Mouse (Mus musculus) embryonic stem cell, embryonic (primary cell): ENCODE data around the gene Arhgap10.

Experiments used
- CTCF ChIA-PET, 4 experiments: fragments of 300-600 bp in 2 of 4; fragments of 350-600 bp in 2 of 4; sonication (Branson Sonifier 250); formaldehyde crosslinking; loops; one replicate each; lab custom pipeline; 2022; ENCODE audit warnings: inconsistent platforms in 2 of 4; lab: Charles Lee
- POLR2A ChIA-PET, 4 experiments: fragments of 300-600 bp in 2 of 4; fragments of 350-600 bp in 2 of 4; sonication (Branson Sonifier 250); formaldehyde crosslinking; loops; one replicate each; lab custom pipeline; 2022; ENCODE audit warnings: antibody characterized with exemption in 4 of 4, inconsistent platforms in 1 of 4; lab: Charles Lee

Arhgap10 gene

GRCm38 (mm10) chr8:77406846-77407245, 110.9 kb downstream of the Arhgap10 start:
- ChIA-PET CTCF (interaction anchor here (0.6 to 1.3 kb wide), 12 partner anchors 13 to 1310 kb away, joined by 3 to 5 read pairs (median 3); no protein-coding TSS in a partner anchor), POLR2A (interaction anchor here in 1 of 4 experiments (0.5 kb wide), 1 partner anchor 87 kb away, joined by 4 read pairs; no protein-coding TSS in a partner anchor)

DNA sequence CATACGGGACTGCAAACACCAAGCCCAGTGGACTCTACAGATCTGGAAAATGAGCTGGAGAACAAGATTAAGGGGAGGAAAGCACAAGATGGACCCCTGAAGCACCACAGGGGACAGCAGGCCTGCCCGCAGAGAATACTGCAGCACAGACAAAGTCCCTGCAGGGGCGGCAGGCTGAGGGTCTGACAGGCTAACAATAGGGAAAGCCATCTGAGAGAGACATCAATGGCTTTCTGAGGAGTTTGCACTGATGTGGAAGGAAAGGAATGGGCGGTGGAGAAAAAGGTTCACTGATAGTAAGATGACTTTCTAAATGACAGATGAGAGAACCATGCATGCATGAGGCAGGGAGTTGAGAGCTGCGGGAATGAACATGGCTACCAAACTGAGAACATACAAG, 111.3 kb downstream of the Arhgap10 start:
- ChIA-PET POLR2A (interaction anchor here in 1 of 4 experiments (1.2 kb wide), 1 partner anchor 9 kb away, joined by 3 read pairs; no protein-coding TSS in a partner anchor), CTCF (interaction anchor here (0.6 to 1.3 kb wide), 14 partner anchors 13 to 1310 kb away, joined by 3 to 5 read pairs (median 3); no protein-coding TSS in a partner anchor)

DNA sequence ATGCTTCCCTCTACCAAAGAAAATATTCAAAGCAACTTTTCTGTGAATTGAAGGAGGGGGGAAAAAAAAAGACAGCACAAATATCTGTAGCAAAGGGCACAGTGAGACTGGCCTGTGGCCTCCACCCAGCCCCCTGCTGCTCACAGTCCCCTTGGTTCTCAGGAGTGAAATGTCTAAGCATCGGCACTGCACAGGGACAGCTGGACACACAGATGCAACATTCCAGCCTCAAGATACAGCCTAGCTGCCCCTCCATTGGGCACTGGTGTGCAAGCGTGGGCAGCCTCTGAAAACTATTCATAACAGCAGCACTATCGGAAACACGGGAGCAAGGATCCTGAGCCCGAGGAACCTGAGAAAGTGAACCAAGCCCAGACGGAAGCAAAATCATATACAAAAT, 113.7 kb downstream of the Arhgap10 start:
- CTCF ChIA-PET: no interaction called here
- POLR2A ChIA-PET: interaction anchor here in 2 of 4 experiments (0.7 kb wide), 2 partner anchors 338 to 399 kb away, joined by 4 read pairs; no protein-coding TSS in a partner anchor

DNA sequence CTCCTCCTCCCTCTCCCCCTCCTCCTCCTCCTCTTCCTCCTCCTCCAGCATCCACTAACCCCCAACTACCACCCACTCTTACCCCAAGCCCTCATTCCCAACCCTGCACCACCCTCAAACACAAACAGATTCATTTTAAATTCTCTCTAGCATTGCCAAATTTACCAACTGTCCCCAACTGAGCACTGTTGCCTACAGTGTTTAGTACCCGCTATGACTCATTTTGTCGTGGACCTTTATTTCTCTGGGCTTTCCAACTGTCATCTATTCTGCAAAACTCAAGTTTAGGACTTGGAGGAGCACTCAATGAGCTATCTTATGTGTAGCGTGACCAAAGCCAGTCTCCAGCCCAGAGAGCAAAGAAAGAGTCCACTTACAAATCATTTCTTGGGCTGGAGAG, 115.8 kb downstream of the Arhgap10 start:
- POLR2A ChIA-PET: no interaction called here
- CTCF ChIA-PET: interaction anchor here in 1 of 4 experiments (0.6 kb wide), 1 partner anchor 142 kb away, joined by 3 read pairs; no protein-coding TSS in a partner anchor

GRCm38 (mm10) chr8:77401140-77401539, 116.6 kb downstream of the Arhgap10 start:
- CTCF ChIA-PET: interaction anchor here in 1 of 4 experiments (1.2 kb wide), 1 partner anchor 19 kb away, joined by 3 read pairs; no protein-coding TSS in a partner anchor
- POLR2A ChIA-PET: no interaction called here

DNA sequence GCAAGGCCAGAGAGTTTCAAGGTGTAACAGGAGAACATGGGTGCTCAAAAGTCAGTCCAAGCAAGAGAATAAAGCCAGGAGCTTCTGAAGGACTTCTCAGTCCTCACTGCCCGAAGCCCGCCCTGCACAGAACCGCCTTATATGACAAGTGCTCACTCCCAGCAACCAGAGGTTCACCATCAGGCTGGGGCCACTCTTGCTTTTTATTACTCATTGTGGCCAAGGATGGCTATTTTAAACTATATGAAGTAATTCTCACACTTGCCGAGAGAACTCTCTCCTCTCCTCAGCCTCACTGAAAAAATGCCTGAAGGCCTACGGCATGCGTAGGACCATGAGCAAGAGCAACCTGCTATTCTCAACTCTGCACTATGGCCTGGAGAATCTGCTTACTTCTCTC, 133.7 kb downstream of the Arhgap10 start:
- CTCF ChIA-PET: no interaction called here
- POLR2A ChIA-PET: interaction anchor here in 2 of 4 experiments (0.5 to 2.9 kb wide), 2 partner anchors 12 to 225 kb away, joined by 3 to 8 read pairs; no protein-coding TSS in a partner anchor

GRCm38 (mm10) chr8:77383671-77384070, 134.1 kb downstream of the Arhgap10 start:
- CTCF ChIA-PET: no interaction called here
- POLR2A ChIA-PET: interaction anchor here in 2 of 4 experiments (0.5 to 2.9 kb wide), 2 partner anchors 12 to 226 kb away, joined by 3 to 8 read pairs; no protein-coding TSS in a partner anchor

DNA sequence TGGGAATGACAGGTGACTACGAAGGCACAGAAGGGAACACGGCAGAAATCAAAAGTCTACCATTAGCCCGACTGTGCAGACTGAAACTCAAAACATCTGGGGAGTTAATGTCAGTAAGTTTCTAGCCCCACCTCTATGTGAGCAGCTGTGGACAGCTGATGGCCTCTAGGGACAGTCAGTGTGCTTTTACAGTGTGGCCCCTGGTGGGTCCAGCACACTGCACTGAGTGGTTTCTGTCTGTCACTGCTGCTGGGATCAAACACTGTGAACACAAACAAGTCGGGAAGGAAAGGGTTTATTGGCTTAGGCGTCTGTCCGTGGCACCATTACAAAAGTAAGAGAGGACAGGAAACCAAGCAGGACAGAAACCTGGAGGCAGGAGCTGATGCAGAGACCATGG, 136.9 kb downstream of the Arhgap10 start:
- ChIA-PET CTCF (interaction anchor here in 1 of 4 experiments (1.3 kb wide), 1 partner anchor 14 kb away, joined by 3 read pairs; no protein-coding TSS in a partner anchor), POLR2A (interaction anchor here in 1 of 4 experiments (0.6 kb wide), 1 partner anchor 480 kb away, joined by 3 read pairs; no protein-coding TSS in a partner anchor)

- CTCF ChIA-PET: interaction anchor here in 2 of 4 experiments (0.6 to 1.4 kb wide), 6 partner anchors 9 to 113 kb away, joined by 3 to 5 read pairs (median 4); no protein-coding TSS in a partner anchor
- POLR2A ChIA-PET: interaction anchor here in 1 of 4 experiments (1.0 kb wide), 1 partner anchor 100 kb away, joined by 3 read pairs; no protein-coding TSS in a partner anchor
Measured at GRCm38 (mm10) chr8:77379300-77379699, 138.5 kb downstream of the Arhgap10 start.

GRCm38 (mm10) chr8:77376451-77376853, 141.3 kb downstream of the Arhgap10 start:
- CTCF ChIA-PET: interaction anchor here in 1 of 4 experiments (0.9 to 1.4 kb wide), 2 partner anchors 9 to 11 kb away, joined by 3 to 6 read pairs; no protein-coding TSS in a partner anchor

GRCm38 (mm10) chr8:77375999-77376398, 141.8 kb downstream of the Arhgap10 start:
- CTCF ChIA-PET: interaction anchor here in 2 of 4 experiments (0.7 to 1.4 kb wide), 3 partner anchors 9 to 10 kb away, joined by 3 to 6 read pairs (median 5); no protein-coding TSS in a partner anchor
- POLR2A ChIA-PET: no interaction called here

More at GRCm38 (mm10) chr8:77376451-77376853, 141.3 kb downstream of the Arhgap10 start:
- POLR2A ChIA-PET: no interaction called here

GRCm38 (mm10) chr8:77371006-77371405, 146.7 kb downstream of the Arhgap10 start:
- POLR2A ChIA-PET: no interaction called here
- CTCF ChIA-PET: no interaction called here

GRCm38 (mm10) chr8:77370308-77370707, 147.4 kb downstream of the Arhgap10 start:
- ChIA-PET POLR2A (interaction anchor here in 1 of 4 experiments (0.7 kb wide), 1 partner anchor 20 kb away, joined by 7 read pairs; no protein-coding TSS in a partner anchor), CTCF (interaction anchor here in 1 of 4 experiments (1.6 kb wide), 1 partner anchor 9 kb away, joined by 3 read pairs; no protein-coding TSS in a partner anchor)

GRCm38 (mm10) chr8:77369671-77370070, 148.1 kb downstream of the Arhgap10 start:
- ChIA-PET POLR2A (no interaction called here), CTCF (interaction anchor here in 1 of 4 experiments (0.6 to 1.6 kb wide), 3 partner anchors 9 to 33 kb away, joined by 3 read pairs; no protein-coding TSS in a partner anchor)

DNA sequence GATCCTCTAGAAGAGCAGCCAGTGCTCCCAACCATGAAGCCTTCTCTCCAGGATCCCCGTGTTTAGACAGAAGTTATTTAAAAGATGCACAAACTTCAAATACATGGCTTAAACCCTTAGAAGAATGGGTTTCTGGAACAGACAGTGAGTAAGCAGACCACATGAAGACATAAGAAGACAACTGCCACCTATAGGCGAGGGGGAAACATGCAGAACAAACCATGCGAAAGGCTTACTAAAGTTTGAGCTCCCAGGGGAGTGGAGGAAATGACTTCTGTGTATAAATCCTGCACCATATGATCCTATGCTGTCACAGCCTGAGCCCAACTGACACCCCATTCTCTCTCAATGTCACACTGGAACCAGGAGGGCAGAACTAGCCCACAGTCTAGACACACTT, 150.7 kb downstream of the Arhgap10 start:
- CTCF ChIA-PET: interaction anchor here (0.5 to 1.5 kb wide), 15 partner anchors 9 to 321 kb away, joined by 3 to 6 read pairs (median 3); no protein-coding TSS in a partner anchor
- POLR2A ChIA-PET: interaction anchor here in 1 of 4 experiments (0.9 to 1.3 kb wide), 2 partner anchors 9 to 20 kb away, joined by 3 to 4 read pairs; no protein-coding TSS in a partner anchor

- POLR2A ChIA-PET: no interaction called here
- CTCF ChIA-PET: interaction anchor here in 2 of 4 experiments (1.0 to 1.5 kb wide), 8 partner anchors 9 to 212 kb away, joined by 3 to 6 read pairs (median 4); no protein-coding TSS in a partner anchor
Measured at GRCm38 (mm10) chr8:77366446-77366845, 151.3 kb downstream of the Arhgap10 start.

GRCm38 (mm10) chr8:77365990-77366389, 151.8 kb downstream of the Arhgap10 start:
- ChIA-PET CTCF (interaction anchor here in 2 of 4 experiments (1.3 to 1.5 kb wide), 2 partner anchors 10 to 15 kb away, joined by 3 to 4 read pairs; no protein-coding TSS in a partner anchor), POLR2A (interaction anchor here in 1 of 4 experiments (0.8 to 1.1 kb wide), 2 partner anchors 33 to 540 kb away, joined by 3 to 7 read pairs; no protein-coding TSS in a partner anchor)

DNA sequence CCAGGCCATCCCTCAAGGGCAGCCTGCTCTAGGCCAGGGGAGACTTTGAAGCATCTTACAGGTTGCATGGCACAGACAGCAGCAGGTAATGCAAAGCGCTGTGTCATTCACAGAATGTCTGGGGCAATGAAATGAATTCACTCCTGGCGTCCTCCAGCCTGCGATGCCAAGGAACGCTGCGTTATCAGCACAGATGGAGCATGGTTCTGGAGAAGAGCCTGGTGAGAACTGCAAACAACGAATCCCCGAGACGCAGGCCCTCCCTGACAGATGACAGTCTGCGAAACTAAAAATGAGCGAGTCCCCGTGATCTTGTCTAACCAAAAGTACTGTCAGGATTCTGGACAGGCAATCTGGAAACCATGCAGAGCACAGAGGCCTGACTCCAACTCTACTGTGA, 153.3 kb downstream of the Arhgap10 start:
- POLR2A ChIA-PET: interaction anchor here in 1 of 4 experiments (0.6 kb wide), 1 partner anchor 140 kb away, joined by 3 read pairs; no protein-coding TSS in a partner anchor
- CTCF ChIA-PET: interaction anchor here in 1 of 4 experiments (0.7 kb wide), 1 partner anchor 650 kb away, joined by 3 read pairs; no protein-coding TSS in a partner anchor

DNA sequence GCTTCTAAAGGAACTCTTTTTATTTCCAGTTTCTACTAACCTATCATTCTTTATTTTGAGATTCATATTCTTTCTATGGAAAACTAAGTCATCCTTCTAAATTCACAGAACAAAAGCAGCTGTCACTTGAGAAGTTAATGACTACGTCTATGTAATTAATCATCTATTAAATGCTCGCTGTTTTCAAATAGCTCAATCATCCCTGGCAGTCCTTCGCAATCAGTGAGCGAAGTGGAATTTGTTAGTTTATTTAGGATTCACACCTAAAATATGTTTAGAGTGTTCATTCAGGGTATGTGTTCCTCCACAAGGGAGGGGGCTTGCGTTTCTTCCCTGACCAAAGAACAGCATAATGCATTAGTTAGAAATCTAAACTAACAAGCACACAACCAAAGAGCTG, 156.9 kb downstream of the Arhgap10 start:
- CTCF ChIA-PET: no interaction called here
- POLR2A ChIA-PET: no interaction called here
